Mouse (Mus musculus) liver, embryonic 13.5 days (tissue): ENCODE results near the gene Pld3. TPM values are rescaled to one million over a fixed set of nuclear protein-coding genes. Genes with fewer than 3 reads are reported as not detected.

Experiments used
- ATAC-seq: fragments of 200-750 bp; cut with Nextera tagmentation; 2 replicates; pipeline ENCODE4 v1.8.0; 2017; ENCODE audit warnings: low read depth, mild to moderate bottlenecking, moderate number of reproducible peaks, moderate library complexity
- DNase-seq: peaks from one replicate; pipeline ENCODE4 v3.0.0; 2022
- H3K27ac ChIP-seq: fragments of 300-500 bp; sonication (generic); 2 replicates; pipeline ENCODE4 v1.5.1; 2015; ENCODE audit warnings: moderate library complexity, mild to moderate bottlenecking, inconsistent platforms
- H3K27me3 ChIP-seq: fragments of 300-500 bp; sonication (generic); 2 replicates; pipeline ENCODE4 v1.6.1; 2015; ENCODE audit warnings: mild to moderate bottlenecking, inconsistent platforms
- H3K36me3 ChIP-seq: fragments of 300-500 bp; sonication (generic); 2 replicates; pipeline ENCODE4 v1.6.1; 2015; ENCODE audit warnings: mild to moderate bottlenecking, inconsistent platforms
- H3K4me1 ChIP-seq: fragments of 300-500 bp; sonication (generic); replicated peaks from 2 replicates; pipeline ENCODE4 v1.6.1; 2015; ENCODE audit warnings: inconsistent platforms
- H3K4me2 ChIP-seq: fragments of 300-500 bp; sonication (generic); 2 replicates; pipeline ENCODE4 v1.6.1; 2015; ENCODE audit warnings: inconsistent platforms, mild to moderate bottlenecking, moderate library complexity
- H3K4me3 ChIP-seq: fragments of 300-500 bp; sonication (generic); replicated peaks from 2 replicates; pipeline ENCODE4 v1.5.1; 2015; ENCODE audit warnings: mild to moderate bottlenecking, inconsistent platforms
- H3K9ac ChIP-seq: fragments of 300-500 bp; sonication (generic); 2 replicates; pipeline ENCODE4 v1.6.1; 2015; ENCODE audit warnings: mild to moderate bottlenecking, inconsistent platforms
- H3K9me3 ChIP-seq: fragments of 300-500 bp; sonication (generic); replicated peaks from 2 replicates; pipeline ENCODE4 v1.6.1; 2016; ENCODE audit warnings: inconsistent platforms
- WGBS: fragments of 180-500 bp; shearing (Covaris S2); methylation state at CpG from one replicate; pipeline ENCODE4 v1.1.7; 2015; ENCODE audit not compliant: insufficient replicate concordance; 5-methylcytosine and 5-hydroxymethylcytosine counted together
- polyA plus RNA-seq: library from polyadenylated mRNA; unstranded; fragments of >200 nt; fragmentation: Nextera tagmentation; extraction: Ambion mirVana; gene quantifications from 2 replicates; pipeline ENCODE4 v1.2.1, GENCODE M21; 2015

Pld3 gene
- polyA plus RNA-seq, 1 experiment from 2014 or later: 53.8 TPM

DNA sequence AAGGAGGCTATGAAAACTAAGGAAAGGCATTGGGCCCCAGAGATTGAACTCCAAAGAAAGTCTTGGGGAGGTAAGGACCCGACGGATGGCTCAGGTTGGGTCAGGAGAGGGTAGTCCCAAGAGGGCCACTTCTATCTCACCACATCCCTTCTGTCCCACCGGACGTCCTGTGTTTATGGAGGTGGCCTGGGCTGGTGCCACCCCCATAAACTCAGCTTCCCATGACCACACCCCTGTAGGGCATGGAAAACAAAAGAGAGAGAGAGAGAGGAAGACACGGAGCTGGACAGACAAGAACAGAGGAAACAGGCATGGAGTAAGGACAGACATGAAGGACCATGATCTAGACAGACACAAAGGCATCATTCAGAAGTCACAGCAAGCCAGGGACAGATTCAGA, 59.6 kb downstream of the Pld3 start:
- peak overlapping the region; percentile 93; the same call in 1 of the 2 replicates for H3K27ac ChIP-seq

GRCm38 (mm10) chr7:27493022-27493421, 60.0 kb downstream of the Pld3 start:
- Histone ChIP-seq H3K4me3 (no peak overlapping the region), H3K9me3 (no peaks in the 10 kb centered on the region), H3K4me1 (peaks cover 75% of the 10 kb centered on the region), H3K9ac (0 out of 2 replicates have a peak overlapping the region, but pooled peaks have one; percentile 80), H3K36me3 (peaks cover 15% of the 10 kb centered on the region), H3K4me2 (no peak overlapping the region), H3K27me3 (no peaks in the 10 kb centered on the region), H3K27ac (peak overlapping the region; percentile 93)
- DNase-seq (no peak), ATAC-seq (no peak)
- WGBS: 46% methylated on average over 3 of the region's 3 CpGs

More for the DNA sequence above, 59.6 kb downstream of the Pld3 start:
- Histone ChIP-seq H3K9ac (0 out of 2 replicates have a peak overlapping the region, but pooled peaks have one; percentile 80), H3K27me3 (no peaks in the 10 kb centered on the region), H3K9me3 (no peaks in the 10 kb centered on the region), H3K4me2 (no peak overlapping the region), H3K36me3 (peaks cover 15% of the 10 kb centered on the region), H3K4me3 (no peak overlapping the region), H3K4me1 (peaks cover 71% of the 10 kb centered on the region)
- DNase-seq: no peak
- WGBS: 73% methylated on average over 5 of the region's 5 CpGs
- ATAC-seq: no peak

- peak overlapping the region; percentile 93 for H3K27ac ChIP-seq
- peak overlapping the region; percentile 80 for H3K9ac ChIP-seq
- H3K4me3 ChIP-seq: 0 out of 2 replicates have a peak overlapping the region, but pooled peaks have one; percentile 60
- H3K27me3 ChIP-seq: no peaks in the 10 kb centered on the region
- ATAC-seq (no peak), DNase-seq (no peak)
- H3K36me3 ChIP-seq: peaks cover 15% of the 10 kb centered on the region
- H3K4me2 ChIP-seq: peak overlapping the region; percentile 81
- peaks cover 72% of the 10 kb centered on the region for H3K4me1 ChIP-seq
- no peaks in the 10 kb centered on the region for H3K9me3 ChIP-seq
- WGBS: 75% methylated on average over 7 of the region's 7 CpGs
These were observed 61.2 kb downstream of the Pld3 start for GRCm38 (mm10) chr7:27491856-27492255.

DNA sequence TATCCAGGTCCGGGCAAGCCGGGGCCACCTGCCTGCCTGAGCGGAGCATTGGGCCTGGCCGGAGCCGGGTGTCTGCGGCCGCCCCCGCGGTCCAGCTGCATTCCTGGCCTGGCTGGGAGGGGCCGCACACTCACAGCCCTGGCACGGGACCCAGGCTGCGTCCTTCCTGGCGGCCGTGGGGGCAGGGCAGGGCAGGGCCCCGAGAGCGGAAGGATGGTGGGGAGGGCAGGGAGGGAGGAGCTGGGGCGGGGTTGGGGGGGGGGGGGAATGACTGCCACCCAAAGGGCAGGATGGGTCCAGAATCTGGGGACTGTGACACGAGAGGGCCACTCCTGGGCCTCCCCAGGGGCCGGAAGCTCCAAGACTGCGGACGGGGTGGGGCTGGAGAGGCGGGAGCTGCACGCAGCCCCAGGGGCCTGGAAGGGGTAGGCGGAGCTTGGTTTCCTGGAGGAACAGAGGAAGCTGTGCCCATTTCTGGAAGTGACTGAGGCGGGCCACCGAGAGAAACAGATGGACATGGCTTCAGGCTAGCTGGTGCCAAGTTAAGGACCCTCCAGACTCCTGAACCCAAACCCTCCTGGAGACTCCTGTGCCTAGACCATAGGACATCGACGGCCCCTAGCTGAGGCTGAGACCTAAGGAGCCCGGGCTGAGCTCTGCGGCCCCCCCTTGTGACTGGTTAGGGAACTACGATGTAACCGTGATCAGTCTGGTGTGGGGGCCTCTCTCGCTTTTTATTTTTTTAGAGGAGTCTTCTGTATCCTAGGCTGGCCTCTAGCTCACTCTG, 62.3 kb downstream of the Pld3 start:
- Histone ChIP-seq H3K9ac (peak overlapping the region; percentile 80), H3K4me3 (peak overlapping the region; percentile 60), H3K27ac (peak overlapping the region; percentile 93), H3K27me3 (no peaks in the 10 kb centered on the region), H3K36me3 (peaks cover 15% of the 10 kb centered on the region), H3K4me2 (peak overlapping the region; percentile 81), H3K9me3 (no peaks in the 10 kb centered on the region), H3K4me1 (peaks cover 73% of the 10 kb centered on the region)
- peak; percentile 89 for ATAC-seq
- WGBS: 0% methylated on average over 33 of the region's 33 CpGs
- peak; percentile 94 for DNase-seq

DNA sequence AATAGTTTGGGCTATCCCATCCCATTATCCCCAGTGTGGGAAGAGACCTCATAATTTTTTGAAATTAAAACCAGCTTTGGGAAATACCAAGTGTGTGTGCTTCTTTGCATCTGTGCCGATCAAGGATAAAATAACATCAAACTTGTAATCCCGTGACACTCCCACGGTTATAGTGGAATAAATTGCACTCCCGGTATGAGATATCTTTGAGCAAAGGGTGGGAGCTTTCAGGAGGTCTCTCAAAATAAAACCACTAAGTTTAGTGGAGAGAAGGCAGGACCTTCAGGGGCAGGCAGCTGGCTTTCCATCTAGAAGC, 62.8 kb downstream of the Pld3 start:
- peak overlapping the region; percentile 81 for H3K4me2 ChIP-seq
- peaks cover 77% of the 10 kb centered on the region for H3K4me1 ChIP-seq
- DNase-seq (no peak), ATAC-seq (no peak)
- H3K36me3 ChIP-seq: peaks cover 15% of the 10 kb centered on the region
- H3K27ac ChIP-seq: peak overlapping the region; percentile 93
- peak overlapping the region; percentile 80 for H3K9ac ChIP-seq
- H3K9me3 ChIP-seq: no peaks in the 10 kb centered on the region
- WGBS: 26% methylated on average over 4 of the region's 4 CpGs
- no peaks in the 10 kb centered on the region for H3K27me3 ChIP-seq
- peak overlapping the region; percentile 60 for H3K4me3 ChIP-seq

- no peak for ATAC-seq
- no peak for DNase-seq
- Histone ChIP-seq H3K4me3 (peak overlapping the region; percentile 60), H3K27ac (peak overlapping the region; percentile 93), H3K36me3 (peaks cover 15% of the 10 kb centered on the region), H3K4me1 (peaks cover 79% of the 10 kb centered on the region), H3K9ac (peak overlapping the region; percentile 80), H3K27me3 (no peaks in the 10 kb centered on the region), H3K9me3 (no peaks in the 10 kb centered on the region), H3K4me2 (peak overlapping the region; percentile 81)
- WGBS: 86% methylated on average over 25 of the region's 25 CpGs
These were observed 63.6 kb downstream of the Pld3 start for GRCm38 (mm10) chr7:27489270-27489869.

DNA sequence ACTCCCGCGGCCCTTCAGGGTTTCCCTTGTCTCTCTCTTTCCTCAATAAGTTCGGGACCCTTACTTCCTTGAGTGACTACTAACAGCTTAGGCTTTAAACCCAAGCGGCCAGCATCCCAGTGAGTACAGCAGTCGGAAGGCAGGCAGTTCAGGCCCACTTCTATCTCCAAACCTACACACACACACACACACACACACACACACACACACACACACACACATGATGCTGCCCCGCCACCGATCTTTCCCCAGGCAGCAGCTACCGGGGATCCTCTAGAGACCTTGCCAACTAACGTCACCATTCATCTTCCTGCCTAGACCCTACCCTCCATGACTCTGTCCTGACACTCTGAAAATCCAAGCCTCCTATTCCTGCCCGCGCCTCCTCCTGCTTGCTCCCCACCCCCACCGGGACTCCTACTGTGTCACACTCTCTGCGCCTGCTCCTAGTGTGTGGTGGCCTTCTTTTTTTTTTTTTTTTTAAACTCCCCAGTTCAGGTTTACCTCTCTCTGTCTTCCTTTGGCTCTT, 65.2 kb downstream of the Pld3 start:
- Histone ChIP-seq H3K4me2 (peak overlapping the region; percentile 81), H3K27ac (peak overlapping the region; percentile 93), H3K27me3 (no peaks in the 10 kb centered on the region), H3K4me1 (peaks cover 83% of the 10 kb centered on the region), H3K9ac (peak overlapping the region; percentile 93), H3K4me3 (peak overlapping the region; percentile 87), H3K36me3 (peaks cover 15% of the 10 kb centered on the region), H3K9me3 (no peaks in the 10 kb centered on the region)
- 2% methylated on average over 13 of the region's 13 CpGs for WGBS
- DNase-seq: peak; percentile 48
- no peak for ATAC-seq

DNA sequence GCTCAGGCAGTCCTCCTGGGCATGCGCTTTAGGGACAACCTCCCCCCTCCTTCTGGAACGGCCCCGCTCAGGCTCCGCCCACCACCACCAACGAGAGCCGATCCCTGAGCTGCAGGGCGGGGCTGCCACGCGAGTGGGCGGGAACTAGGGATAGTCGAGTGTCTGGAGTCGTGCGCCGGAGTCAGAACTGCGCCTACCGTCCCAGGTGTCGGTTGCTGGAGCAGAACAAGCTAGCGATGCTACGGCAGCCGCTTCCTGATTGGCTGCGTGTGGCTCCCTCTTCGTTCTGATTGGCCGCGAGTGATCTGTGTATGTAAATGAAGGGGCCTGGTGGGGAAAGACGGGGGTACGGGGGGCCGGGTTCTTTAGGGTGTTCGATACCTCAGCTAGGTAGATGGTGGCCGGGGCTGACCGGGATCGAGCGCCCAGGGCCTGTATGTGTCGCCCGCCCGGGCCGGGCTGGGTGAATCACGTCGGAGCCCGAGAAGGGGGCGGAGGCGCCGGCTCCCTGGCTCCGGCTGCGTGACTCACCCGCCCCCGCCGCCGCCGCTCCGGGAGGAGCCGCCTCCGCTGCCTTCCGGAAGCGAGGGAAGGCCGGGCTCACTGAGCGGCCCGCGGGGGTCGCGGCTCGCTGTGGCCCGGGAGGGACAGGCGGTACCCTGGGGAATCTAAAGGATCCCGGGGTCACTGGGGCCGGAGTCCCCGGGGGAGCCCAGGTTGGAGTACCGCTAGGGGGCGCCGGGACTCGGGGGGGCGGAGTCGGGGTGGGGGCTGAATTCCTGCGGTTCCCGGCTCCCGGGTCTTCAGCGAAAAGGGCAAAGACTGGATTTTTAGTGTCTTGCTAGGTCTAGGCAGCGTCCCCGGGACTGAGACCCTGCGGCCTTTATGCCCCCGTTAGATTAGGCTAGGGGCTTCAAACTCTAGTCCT, 66.0 kb downstream of the Pld3 start, which contains the start of gene Sertad1:
Gene Sertad1, plus strand, starts transcription at position 141 of the 928 bp plus-strand sequence.
- Histone ChIP-seq H3K4me1 (peaks cover 83% of the 10 kb centered on the region), H3K27me3 (no peaks in the 10 kb centered on the region), H3K9ac (peak within 1 kb of the TSS; percentile 93), H3K4me2 (peak within 1 kb of the TSS; percentile 81), H3K9me3 (no peaks in the 10 kb centered on the region), H3K36me3 (peaks cover 15% of the 10 kb centered on the region), H3K4me3 (peak within 1 kb of the TSS; percentile 87), H3K27ac (peak within 1 kb of the TSS; percentile 93)
- peak; percentile 78 for ATAC-seq
- DNase-seq: peak; percentile 100
- WGBS: under 1% methylated on average over 75 of the region's 80 CpGs

DNA sequence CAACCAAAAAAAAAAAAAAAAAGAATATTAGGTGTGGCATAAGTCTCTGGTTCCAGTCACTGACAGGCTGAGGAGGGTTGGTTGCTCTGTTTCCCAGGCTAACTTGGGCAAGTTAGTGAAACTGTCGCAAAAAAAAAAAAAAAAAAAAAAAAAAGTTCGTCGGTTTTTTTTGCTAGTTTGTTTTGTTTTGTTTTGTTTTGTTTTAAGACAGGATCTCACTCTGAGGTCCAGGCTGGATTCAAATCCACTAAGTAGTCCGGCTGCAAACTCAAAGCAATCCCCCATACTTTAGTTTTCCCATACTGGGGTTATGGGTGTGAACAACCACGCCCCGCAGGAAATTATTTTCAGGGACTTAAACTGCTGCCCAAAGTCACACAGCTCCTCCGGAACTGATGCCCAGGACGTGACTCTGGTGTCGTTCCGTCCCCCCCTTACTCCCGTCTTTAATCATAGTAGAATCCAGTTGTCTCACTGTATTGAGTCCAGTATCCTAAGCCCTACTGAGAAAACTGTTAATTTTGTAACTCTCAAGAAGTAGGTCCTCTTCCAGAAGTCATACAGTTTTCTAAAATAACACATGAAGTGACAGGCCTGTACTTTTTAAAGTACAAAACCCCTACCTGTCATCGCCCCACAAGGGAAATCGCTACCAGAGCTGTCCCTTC, 66.8 kb downstream of the Pld3 start:
- DNase-seq: peak; percentile 53
- Histone ChIP-seq H3K4me2 (peak overlapping the region; percentile 81), H3K27ac (peak overlapping the region; percentile 93), H3K27me3 (no peaks in the 10 kb centered on the region), H3K4me1 (peaks cover 82% of the 10 kb centered on the region), H3K4me3 (peak overlapping the region; percentile 87), H3K36me3 (peaks cover 15% of the 10 kb centered on the region), H3K9me3 (no peaks in the 10 kb centered on the region), H3K9ac (peak overlapping the region; percentile 93)
- WGBS: 2% methylated on average over 13 of the region's 13 CpGs
- ATAC-seq: no peak

DNA sequence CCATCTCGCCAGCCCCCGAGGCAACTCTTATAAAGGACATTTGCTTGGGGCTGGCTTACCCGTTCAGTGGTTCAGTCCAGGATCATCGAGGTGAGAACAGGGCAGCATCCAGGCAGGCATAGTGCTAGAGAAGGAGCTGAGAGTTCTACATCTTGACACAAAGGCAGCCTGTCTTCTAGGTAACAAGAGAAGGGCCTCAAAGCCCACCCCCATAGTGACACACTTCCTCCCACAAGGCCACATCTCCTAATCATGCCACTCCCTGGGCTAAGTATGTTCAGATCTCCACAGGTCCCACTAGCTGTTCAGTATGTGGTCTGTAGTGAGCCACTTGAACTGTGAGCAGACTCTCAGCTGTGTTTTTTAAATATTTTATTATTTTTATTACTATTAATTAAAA, 69.2 kb downstream of the Pld3 start:
- 79% methylated on average over 4 of the region's 4 CpGs for WGBS
- no peaks in the 10 kb centered on the region for H3K27me3 ChIP-seq
- peaks cover 2% of the 10 kb centered on the region; the same call in 1 of the 2 replicates for H3K36me3 ChIP-seq
- no peak overlapping the region for H3K9ac ChIP-seq
- H3K27ac ChIP-seq: peak overlapping the region; percentile 25; the same call in 1 of the 2 replicates
- no peak for ATAC-seq
- H3K4me2 ChIP-seq: no peak overlapping the region
- peaks cover 85% of the 10 kb centered on the region for H3K4me1 ChIP-seq
- H3K4me3 ChIP-seq: no peak overlapping the region
- no peaks in the 10 kb centered on the region for H3K9me3 ChIP-seq
- DNase-seq: no peak
